Mouse (Mus musculus): ENCODE measurements around the gene Cdc25a. TPM values are rescaled to one million over a fixed set of nuclear protein-coding genes. Genes with fewer than 3 reads are reported as not detected.

Cdc25a gene
- polyA plus RNA-seq, 1 experiment, result 165 TPM

- no peak for TF ChIP-seq GATA1 (IDR thresholded peaks at IDR 0.05; ENCODE audit: low read length)
Observed at GRCm38 (mm10) chr9:109877666-109878065, 2.3 kb downstream of the Cdc25a start.

GRCm38 (mm10) chr9:109879305-109879704 lies 3.9 kb downstream of the Cdc25a start:
- no peak for TF ChIP-seq GATA1 (IDR thresholded peaks at IDR 0.05; ENCODE audit: low read length)

GRCm38 (mm10) chr9:109886259-109886658 lies 10.9 kb downstream of the Cdc25a start:
- TF ChIP-seq GATA1 (IDR thresholded peaks at IDR 0.05; ENCODE audit: low read length), result no peak

- TF ChIP-seq GATA1 (IDR thresholded peaks at IDR 0.05; ENCODE audit: low read length), result no peak
Observed at GRCm38 (mm10) chr9:109887321-109887720, 11.9 kb downstream of the Cdc25a start.

- no peak for TF ChIP-seq GATA1 (IDR thresholded peaks at IDR 0.05; ENCODE audit: low read length)
Observed at GRCm38 (mm10) chr9:109891501-109891900, 16.1 kb downstream of the Cdc25a start.

GRCm38 (mm10) chr9:109892651-109893250 lies 17.4 kb downstream of the Cdc25a start:
- no peak for TF ChIP-seq GATA1 (IDR thresholded peaks at IDR 0.05; ENCODE audit: low read length)

- no peak for TF ChIP-seq GATA1 (IDR thresholded peaks at IDR 0.05; ENCODE audit: low read length)
Observed at GRCm38 (mm10) chr9:109894413-109895090, 19.2 kb downstream of the Cdc25a start.

- no peak for TF ChIP-seq GATA1 (IDR thresholded peaks at IDR 0.05; ENCODE audit: low read length)
Observed at GRCm38 (mm10) chr9:109895593-109895992, 20.2 kb downstream of the Cdc25a start.

- TF ChIP-seq GATA1 (IDR thresholded peaks at IDR 0.05; ENCODE audit: low read length), result no peak
Observed at GRCm38 (mm10) chr9:109896253-109897150, 21.1 kb downstream of the Cdc25a start.

GRCm38 (mm10) chr9:109898027-109898426 lies 22.6 kb downstream of the Cdc25a start:
- TF ChIP-seq GATA1 (IDR thresholded peaks at IDR 0.05; ENCODE audit: low read length), result no peak

- TF ChIP-seq GATA1 (IDR thresholded peaks at IDR 0.05; ENCODE audit: low read length), result no peak
Observed at GRCm38 (mm10) chr9:109899361-109899760, 24.0 kb downstream of the Cdc25a start.

- no peak for TF ChIP-seq GATA1 (IDR thresholded peaks at IDR 0.05; ENCODE audit: low read length)
Observed at GRCm38 (mm10) chr9:109899774-109900173, 24.4 kb downstream of the Cdc25a start.

GRCm38 (mm10) chr9:109900604-109901003 lies 25.2 kb downstream of the Cdc25a start:
- TF ChIP-seq GATA1 (IDR thresholded peaks at IDR 0.05; ENCODE audit: low read length), result no peak

GRCm38 (mm10) chr9:109902246-109902645 lies 26.9 kb downstream of the Cdc25a start:
- TF ChIP-seq GATA1 (IDR thresholded peaks at IDR 0.05; ENCODE audit: low read length), result no peak

- TF ChIP-seq GATA1 (IDR thresholded peaks at IDR 0.05; ENCODE audit: low read length), result no peak
Observed at GRCm38 (mm10) chr9:109902740-109903139, 27.4 kb downstream of the Cdc25a start.

GRCm38 (mm10) chr9:109907300-109907699 lies 31.9 kb downstream of the Cdc25a start:
- TF ChIP-seq GATA1 (IDR thresholded peaks at IDR 0.05; ENCODE audit: low read length), result no peak

Data from G1E-ER4 (cell line).